In genomic region chr9:72275101-72275978, GRCm38 (mm10) we compare ENCODE assay signal across 8 mouse cellular contexts. TPM values are rescaled to one million over a fixed set of nuclear protein-coding genes. Genes with fewer than 3 reads are reported as not detected.
DNase-seq lines count a peak whose midpoint lies in the region; ATAC-seq lines count a peak whose summit lies in the region.

No protein-coding gene starts in this region.

- H3K27ac ChIP-seq in hindbrain, embryonic 15.5 days (replicated peaks), result peak overlapping the region; percentile 98

- no peaks in the 10 kb centered on the region for H3K36me3 ChIP-seq in hindbrain, embryonic 15.5 days

- peaks cover 17% of the 10 kb centered on the region for H3K4me1 ChIP-seq in hindbrain, embryonic 15.5 days (replicated peaks)

- DNase-seq in T-cell, adult 2 months (ENCODE audit: low spot score), result peak; percentile 53
- DNase-seq in cerebellum, postnatal 14 days, result peak; percentile 77 to 80
- peak; percentile 45 to 51 for DNase-seq in frontal cortex, postnatal 36 days (ENCODE audit: low spot score in 2 of 2)
- DNase-seq in layer of hippocampus, postnatal 25 days (ENCODE audit: extremely low spot score in 1 of 2, low spot score in 1 of 2), result peak; percentile 46 to 53
- DNase-seq in lung, postnatal 14 days, result peak; percentile 44
- peak; percentile 74 for DNase-seq in retina, embryonic 14.5 days (ENCODE audit: low spot score)
- peak; percentile 67 to 69 for DNase-seq in thymus, postnatal 36 days

- no peaks in the 10 kb centered on the region for H3K9me3 ChIP-seq in hindbrain, embryonic 15.5 days

- H3K9ac ChIP-seq in hindbrain, embryonic 15.5 days, result peak overlapping the region; percentile 81

- H3K27me3 ChIP-seq in hindbrain, embryonic 15.5 days, result no peaks in the 10 kb centered on the region

- H3K4me2 ChIP-seq in hindbrain, embryonic 15.5 days, result peak overlapping the region; percentile 67

- under 1% methylated on average over 67 of the region's 70 CpGs for WGBS in hindbrain, embryonic 15.5 days

- peak; percentile 93 for ATAC-seq in hindbrain, embryonic 15.5 days (ENCODE audit: low FRiP score, low read depth)

- peak overlapping the region; percentile 60 for H3K4me3 ChIP-seq in hindbrain, embryonic 15.5 days

RNA-seq across cellular contexts. Expression of gene Zfp280d, which starts 0.7 kb away (rescaled TPM):
- 35.1 and 36.0 TPM in 2 replicates for polyA plus RNA-seq in hindbrain, embryonic 15.5 days (2015; fragmentation: Nextera tagmentation; extraction: Ambion mirVana)
- total RNA-seq in layer of hippocampus, postnatal 25 days (2021), result 10 to 100 TPM; 42.3 to 54.1 TPM

Comparison
In these comparisons a context has a peak if more than half of its experiments do, and no peak if none do; other contexts are left out.
1. Peak in every context shown above with its lines: DNase-seq, ATAC-seq, H3K4me3 ChIP-seq and H3K27ac ChIP-seq.